In the genomic region with DNA sequence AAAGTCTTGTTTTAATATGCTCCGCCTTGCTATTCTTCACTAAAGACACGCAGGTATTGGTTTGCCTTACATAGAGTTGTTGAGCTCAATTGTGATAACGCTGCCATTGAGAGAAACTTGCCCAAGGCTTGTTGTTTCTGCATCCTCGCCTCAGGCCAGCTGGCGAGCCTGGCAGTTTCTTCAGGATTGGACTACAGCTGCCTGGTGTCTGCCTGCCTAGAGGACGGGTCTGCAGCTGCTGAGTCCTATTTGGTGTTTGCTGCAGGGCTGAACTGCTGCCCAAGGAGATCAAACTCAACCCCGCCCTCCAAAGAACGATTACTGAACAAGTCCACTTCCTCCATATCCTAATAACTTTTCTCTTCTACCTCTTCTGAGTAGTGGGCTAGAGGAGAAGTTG, we compare ENCODE assay signal across 30 mouse cellular contexts. TPM values are rescaled to one million over a fixed set of nuclear protein-coding genes. Genes with fewer than 3 reads are reported as not detected.
"Had no signal": no experiment of that assay in that cellular context is flagged by ENCODE, and none has a peak within 500 bp of the region (broad histone marks: within the 10 kb centered on the region; RNA-seq: fewer than 3 reads in every experiment).

No protein-coding gene starts in this region.

- ATAC-seq: liver, embryonic 12.5 days; liver, postnatal 0 days; lung, postnatal 0 days; midbrain, embryonic 13.5 days; midbrain, embryonic 15.5 days; midbrain, embryonic 16.5 days had no signal

- H3K9me3 ChIP-seq: limb, embryonic 10.5 days; limb, embryonic 12.5 days; limb, embryonic 13.5 days; limb, embryonic 15.5 days; liver, embryonic 12.5 days; liver, embryonic 13.5 days; liver, embryonic 15.5 days; lung, embryonic 15.5 days; megakaryocyte, embryonic 14.5 days; midbrain, embryonic 10.5 days; midbrain, embryonic 12.5 days; midbrain, embryonic 13.5 days; midbrain, embryonic 15.5 days; neural tube, embryonic 12.5 days had no signal

- H3K27me3 ChIP-seq: limb, embryonic 12.5 days; limb, embryonic 13.5 days; limb, embryonic 15.5 days; lung, embryonic 15.5 days; midbrain, embryonic 12.5 days; midbrain, embryonic 13.5 days; midbrain, embryonic 15.5 days; neural tube, embryonic 12.5 days had no signal

- H3K9ac ChIP-seq: limb, embryonic 12.5 days; limb, embryonic 13.5 days; limb, embryonic 15.5 days; liver, embryonic 12.5 days; liver, embryonic 13.5 days; liver, embryonic 14.5 days; liver, embryonic 15.5 days; liver, postnatal 0 days; lung, embryonic 14.5 days; lung, embryonic 15.5 days; midbrain, embryonic 12.5 days; midbrain, embryonic 13.5 days; midbrain, embryonic 15.5 days; neural tube, embryonic 12.5 days had no signal

- DNase-seq: left cerebral cortex, postnatal 4 days; liver; liver, embryonic 13.5 days; liver, postnatal 0 days; lung, adult 18-20 months; lung, adult 2 months; lung, embryonic 14.5 days; lung, postnatal 14 days; lung, postnatal 4 days; midbrain, embryonic 14.5 days had no signal

- H3K36me3 ChIP-seq: limb, embryonic 12.5 days; limb, embryonic 13.5 days; limb, embryonic 15.5 days; liver, embryonic 12.5 days; liver, embryonic 13.5 days; liver, embryonic 15.5 days; lung, embryonic 15.5 days; midbrain, embryonic 12.5 days; midbrain, embryonic 15.5 days had no signal

- H3K4me1 ChIP-seq: limb, embryonic 10.5 days; limb, embryonic 12.5 days; limb, embryonic 13.5 days; limb, embryonic 15.5 days; lung, embryonic 15.5 days; midbrain, embryonic 12.5 days; midbrain, embryonic 13.5 days; midbrain, embryonic 15.5 days; neural tube, embryonic 12.5 days had no signal

- H3K4me2 ChIP-seq: limb, embryonic 12.5 days; limb, embryonic 13.5 days; limb, embryonic 15.5 days; liver, embryonic 11.5 days; liver, embryonic 12.5 days; liver, embryonic 13.5 days; liver, embryonic 15.5 days; lung, embryonic 14.5 days; lung, embryonic 15.5 days; midbrain, embryonic 11.5 days; midbrain, embryonic 12.5 days; midbrain, embryonic 13.5 days; midbrain, embryonic 15.5 days; neural tube, embryonic 12.5 days had no signal

- H3K27ac ChIP-seq: left cerebral cortex, adult 2 months; limb, embryonic 10.5 days; limb, embryonic 12.5 days; limb, embryonic 13.5 days; limb, embryonic 15.5 days; liver, embryonic 12.5 days; liver, embryonic 13.5 days; liver, embryonic 14.5 days; liver, embryonic 15.5 days; lung, embryonic 15.5 days; macrophage; midbrain, embryonic 10.5 days; midbrain, embryonic 12.5 days; midbrain, embryonic 13.5 days; midbrain, embryonic 15.5 days; neural tube, embryonic 12.5 days had no signal

- H3K4me3 ChIP-seq: left cerebral cortex, adult 2 months; limb, embryonic 10.5 days; limb, embryonic 12.5 days; limb, embryonic 13.5 days; limb, embryonic 15.5 days; liver, embryonic 12.5 days; liver, embryonic 13.5 days; liver, embryonic 15.5 days; lung, embryonic 15.5 days; megakaryocyte, embryonic 14.5 days; midbrain, embryonic 10.5 days; midbrain, embryonic 12.5 days; midbrain, embryonic 13.5 days; midbrain, embryonic 15.5 days; neural tube, embryonic 12.5 days had no signal

RNA-seq across cellular contexts. Expression of gene Gm19426, which starts 17.3 kb away (rescaled TPM):
- polyA plus RNA-seq: macrophage had no signal

RNA-seq across cellular contexts. Expression of gene Ypel4, which starts 26.9 kb away (rescaled TPM):
- polyA plus RNA-seq: macrophage had no signal
